Mouse (Mus musculus) lung, embryonic 14.5 days (tissue): ENCODE measurements at regions not wholly inside any gene's neighbourhood (a gene's known extent, or its start where the extent isn't known, plus 50 kb on each side); places are given as distances from the start of the nearest gene placed in this dataset.

Source experiments
- ATAC-seq: fragments of 200-750 bp; cut with Nextera tagmentation; 2 replicates; pipeline ENCODE4 v1.8.0; 2017; ENCODE audit warnings: mild to moderate bottlenecking, moderate TSS enrichment, moderate library complexity; ENCODE audit not compliant: insufficient read depth
- DNase-seq: peaks from one replicate; pipeline ENCODE4 v3.0.0-alpha.2; 2015
- H3K27ac ChIP-seq: fragments of 300-500 bp; sonication (generic); 2 replicates; pipeline ENCODE4 v1.5.1; 2014; ENCODE audit warnings: low read depth, mild to moderate bottlenecking, moderate library complexity
- H3K27me3 ChIP-seq: fragments of 300-500 bp; sonication (generic); 2 replicates; pipeline ENCODE4 v1.6.1; 2014; ENCODE audit warnings: low read length, control low read depth; ENCODE audit not compliant: insufficient read depth
- H3K36me3 ChIP-seq: fragments of 300-500 bp; sonication (generic); 2 replicates; pipeline ENCODE4 v1.6.1; 2014; ENCODE audit warnings: control low read depth; ENCODE audit not compliant: insufficient read depth
- H3K4me1 ChIP-seq: fragments of 300-500 bp; sonication (generic); 2 replicates; pipeline ENCODE4 v1.6.1; 2014; ENCODE audit warnings: antibody characterized with exemption, control low read depth; ENCODE audit not compliant: insufficient read depth
- H3K4me2 ChIP-seq: fragments of 300-500 bp; sonication (generic); 2 replicates; pipeline ENCODE4 v1.6.1; 2014; ENCODE audit warnings: mild to moderate bottlenecking
- H3K4me3 ChIP-seq: fragments of 300-500 bp; sonication (generic); 2 replicates; pipeline ENCODE4 v1.5.1; 2014; ENCODE audit warnings: low read depth, low read length
- H3K9ac ChIP-seq: fragments of 300-500 bp; sonication (generic); 2 replicates; pipeline ENCODE4 v1.6.1; 2014
- H3K9me3 ChIP-seq: fragments of 300-500 bp; sonication (generic); 2 replicates; pipeline ENCODE4 v1.6.1; 2016; ENCODE audit warnings: low read depth, low read length, control low read depth
- CTCF ChIP-seq: IDR thresholded peaks from 2 replicates; pipeline ENCODE4 v1.5.1; 2016; ENCODE audit warnings: antibody characterized with exemption, low read depth
- WGBS: fragments of 180-500 bp; shearing (Covaris S2); extraction: QIAGEN DNeasy Blood & Tissue Kit; methylation state at CpG from one replicate; pipeline ENCODE4 v1.1.7; 2014; 5-methylcytosine and 5-hydroxymethylcytosine counted together

DNA sequence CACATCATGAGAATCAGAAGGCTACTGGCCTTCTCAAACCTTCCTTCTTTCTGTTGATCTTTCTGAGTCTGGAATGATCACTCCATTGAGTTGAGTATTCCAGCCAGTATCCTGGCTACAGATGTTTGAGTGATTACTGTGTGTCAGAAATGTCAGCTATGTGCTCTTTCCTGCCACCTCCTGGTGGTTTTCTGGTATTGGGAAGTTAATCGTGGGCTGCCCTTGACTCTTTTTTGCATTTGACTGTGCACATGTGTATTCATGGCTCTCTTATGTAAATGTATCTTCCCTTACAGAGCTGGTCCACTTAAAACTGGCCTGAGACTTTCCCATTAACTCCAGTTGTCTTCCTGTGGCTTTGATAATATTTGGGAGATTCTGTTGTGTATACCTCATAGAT lies 86.6 kb upstream of the Vmn1r26 start:
- 27% methylated on average over 1 of the region's 1 CpGs for WGBS
- Histone ChIP-seq H3K36me3 (no peaks in the 10 kb centered on the region), H3K9ac (no peak overlapping the region), H3K27ac (no peak overlapping the region), H3K4me1 (no peaks in the 10 kb centered on the region), H3K27me3 (no peaks in the 10 kb centered on the region), H3K4me2 (no peak overlapping the region), H3K4me3 (no peak overlapping the region), H3K9me3 (no peaks in the 10 kb centered on the region)
- TF ChIP-seq CTCF = 0 out of 2 replicates have a peak, but pooled peaks have one; percentile 7
- no peak for ATAC-seq
- no peak for DNase-seq
